Mouse (Mus musculus): ENCODE measurements around the gene Gm49321. TPM values are rescaled to one million over a fixed set of nuclear protein-coding genes. Genes with fewer than 3 reads are reported as not detected.

The Gm49321 gene
- polyA plus RNA-seq, 1 experiment, result not detected

DNA sequence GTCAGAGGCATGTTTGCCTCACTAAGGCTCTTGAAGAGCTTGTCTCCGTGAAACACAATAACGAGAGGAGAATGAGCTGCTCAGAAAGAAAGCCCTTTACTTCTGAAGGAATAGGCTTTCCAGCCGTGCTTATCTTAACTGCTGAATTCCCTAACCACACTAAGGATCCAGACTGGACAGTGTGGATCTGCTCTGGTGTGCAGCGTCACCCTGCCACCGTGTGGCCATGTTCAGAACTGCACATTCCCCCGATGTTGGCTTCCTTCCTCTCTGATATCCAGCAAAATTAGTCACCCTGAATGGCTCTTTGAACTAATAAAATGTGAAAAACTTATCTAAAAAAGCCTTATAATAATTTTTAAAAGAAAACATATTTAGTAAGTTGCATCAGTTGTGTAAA lies 76.3 kb downstream of the Gm49321 start:
- H3K36me3 ChIP-seq (ENCODE audit: control insufficient read depth, insufficient read depth, low read length), result no peaks in the 10 kb centered on the region
- TF ChIP-seq CTCF (IDR thresholded peaks at IDR 0.05; ENCODE audit: extremely low read depth, insufficient read length, insufficient replicate concordance, low read depth, low read length) (peak; percentile 97), POLR2A (IDR thresholded peaks at IDR 0.05; ENCODE audit: low read depth, low read length) (no peak)
- H3K4me3 ChIP-seq (ENCODE audit: low read depth, low read length), result no peak overlapping the region
- no peaks in the 10 kb centered on the region for H3K27me3 ChIP-seq (ENCODE audit: control insufficient read depth, insufficient read depth, low read length)
- H3K4me1 ChIP-seq (ENCODE audit: control insufficient read depth, insufficient read depth, insufficient read length, low read length), result no peaks in the 10 kb centered on the region
- WGBS, result 2% methylated on average over 6 of the region's 6 CpGs
- H3K27ac ChIP-seq (ENCODE audit: insufficient read depth, low read depth, low read length), result no peak overlapping the region

DNA sequence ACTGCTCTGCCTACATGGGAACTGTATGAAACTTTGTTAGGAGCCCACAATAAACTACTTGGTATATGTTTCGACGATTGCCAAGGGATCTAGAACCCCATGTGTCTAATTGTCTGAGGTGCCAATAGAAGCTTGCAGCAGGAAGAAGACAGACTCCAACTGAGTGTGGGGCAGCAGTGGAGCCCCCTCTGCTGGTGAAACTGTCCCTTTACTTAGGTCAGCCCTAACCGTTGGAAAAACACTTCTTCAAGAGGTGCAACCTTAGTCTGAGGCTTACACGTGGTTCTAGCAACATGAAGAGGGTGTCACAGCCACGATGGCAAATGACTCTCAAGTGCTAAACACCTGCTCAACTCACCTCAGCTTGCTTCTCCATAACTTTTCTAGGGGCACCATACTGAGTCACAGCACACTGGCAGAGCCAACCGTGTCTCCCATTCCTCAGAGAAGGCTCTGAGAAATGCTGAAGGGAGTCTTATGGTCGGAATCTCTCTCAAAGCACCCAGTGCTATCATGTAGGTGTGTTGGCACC lies 77.4 kb downstream of the Gm49321 start:
- TF ChIP-seq POLR2A (IDR thresholded peaks at IDR 0.05; ENCODE audit: low read depth, low read length) (no peak), CTCF (IDR thresholded peaks at IDR 0.05; ENCODE audit: extremely low read depth, insufficient read length, insufficient replicate concordance, low read depth, low read length) (peak; percentile 4; the same call in 1 of the 2 replicates)

DNA sequence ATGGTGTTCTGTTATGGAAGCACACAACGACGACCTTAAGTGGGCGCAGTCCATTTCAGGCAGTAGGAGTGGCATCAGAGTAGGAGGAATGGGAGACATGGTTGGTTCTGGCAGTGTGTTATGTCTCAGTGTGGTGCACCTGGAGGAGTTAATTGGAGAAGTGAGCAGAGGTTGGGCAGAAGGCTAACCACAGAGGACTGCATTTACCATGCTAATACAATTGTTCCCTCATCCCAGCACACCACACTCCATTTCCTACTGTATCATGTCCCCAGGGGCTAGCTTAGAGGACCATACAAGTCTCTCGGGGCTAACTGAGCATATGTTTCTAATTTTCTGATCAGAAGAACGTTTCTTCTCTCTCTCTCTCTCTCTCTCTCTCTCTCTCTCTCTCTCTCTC lies 78.0 kb downstream of the Gm49321 start:
- 66% methylated on average over 5 of the region's 5 CpGs for WGBS
- TF ChIP-seq POLR2A (IDR thresholded peaks at IDR 0.05; ENCODE audit: low read depth, low read length) (no peak), CTCF (IDR thresholded peaks at IDR 0.05; ENCODE audit: extremely low read depth, insufficient read length, insufficient replicate concordance, low read depth, low read length) (no peak)

More for the DNA sequence above, 77.4 kb downstream of the Gm49321 start:
- Histone ChIP-seq H3K4me1 (ENCODE audit: control insufficient read depth, insufficient read depth, insufficient read length, low read length) (no peaks in the 10 kb centered on the region), H3K36me3 (ENCODE audit: control insufficient read depth, insufficient read depth, low read length) (no peaks in the 10 kb centered on the region), H3K27ac (ENCODE audit: insufficient read depth, low read depth, low read length) (no peak overlapping the region), H3K4me3 (ENCODE audit: low read depth, low read length) (no peak overlapping the region), H3K27me3 (ENCODE audit: control insufficient read depth, insufficient read depth, low read length) (no peaks in the 10 kb centered on the region)
- WGBS, result 52% methylated on average over 7 of the region's 7 CpGs

More for the DNA sequence above, 78.0 kb downstream of the Gm49321 start:
- H3K36me3 ChIP-seq (ENCODE audit: control insufficient read depth, insufficient read depth, low read length), result no peaks in the 10 kb centered on the region
- no peaks in the 10 kb centered on the region for H3K4me1 ChIP-seq (ENCODE audit: control insufficient read depth, insufficient read depth, insufficient read length, low read length)
- H3K4me3 ChIP-seq (ENCODE audit: low read depth, low read length), result no peak overlapping the region
- no peaks in the 10 kb centered on the region for H3K27me3 ChIP-seq (ENCODE audit: control insufficient read depth, insufficient read depth, low read length)
- H3K27ac ChIP-seq (ENCODE audit: insufficient read depth, low read depth, low read length), result no peak overlapping the region

Other genes starting within 250 kb of the Gm49321 start
- gene Hif1a, start 36.3 kb upstream of the Gm49321 start, polyA plus RNA-seq (2012; rRNA removed), result 11.6 and 23.7 TPM in 2 replicates
- gene Snapc1, start 26.8 kb downstream of the Gm49321 start, polyA plus RNA-seq (2012; rRNA removed), result 2.0 and 2.8 TPM in 2 replicates
- 0.95 TPM in 1 of 2 replicates, not detected in the other for gene Syt16, start 60.0 kb downstream of the Gm49321 start, polyA plus RNA-seq (2012; rRNA removed)

Measured in small intestine, adult 2 months (tissue).